Mouse (Mus musculus): ENCODE data around the gene Skiv2l. TPM values are rescaled to one million over a fixed set of nuclear protein-coding genes. Genes with fewer than 3 reads are reported as not detected.

The Skiv2l gene
- total RNA-seq, 2 experiments from 2014 or later, result 70.8 to 76.4 TPM

Small RNA genes within 50 kb of the gene (microRNA-seq; reads per million reads assigned to microRNA genes)
- gene Mir6970, result 4.5 to 5.2 reads per million in 2 experiments
- gene Mir6971, result 2.8 to 4.5 reads per million in 2 experiments
- 0 reads per million in 2 experiments for gene Mir6972

Other genes starting within 250 kb of the Skiv2l start
- gene Rnf5, start 246.5 kb downstream of the Skiv2l start, total RNA-seq (2021), result 10 to 100 TPM; 85.7 to 92.9 TPM
- gene Agpat1, start 245.9 kb downstream of the Skiv2l start, total RNA-seq (2021), result 100 to 1,000 TPM; 156 to 167 TPM
- gene Egfl8, start 234.2 kb downstream of the Skiv2l start, total RNA-seq (2021), result 1 to 10 TPM; 4.3 to 8.7 TPM
- 10 to 100 TPM; 36.6 to 42.2 TPM for gene Ppt2, start 221.7 kb downstream of the Skiv2l start, total RNA-seq (2021)
- gene Prrt1, start 220.7 kb downstream of the Skiv2l start, total RNA-seq (2021), result 100 to 1,000 TPM; 248 to 266 TPM
- 10 to 100 TPM; 16.0 to 17.1 TPM for gene Fkbpl, start 205.4 kb downstream of the Skiv2l start, total RNA-seq (2021)
- gene Atf6b, start 203.1 kb downstream of the Skiv2l start, total RNA-seq (2021), result 10 to 100 TPM; 80.0 to 81.9 TPM
- 1 to 10 TPM; 4.6 to 5.4 TPM for gene Tnxb, start 179.7 kb downstream of the Skiv2l start, total RNA-seq (2021)
- gene C4b, start 106.3 kb downstream of the Skiv2l start, total RNA-seq (2021), result 10 to 100 TPM; 11.6 to 14.0 TPM
- gene Cyp21a1, start 45.6 kb downstream of the Skiv2l start, total RNA-seq (2021), result not detected
- gene Stk19, start 13.3 kb downstream of the Skiv2l start, total RNA-seq (2021), result 10 to 100 TPM; 59.6 to 62.9 TPM
- 10 to 100 TPM; 35.9 to 39.3 TPM for gene Dxo, start 13.2 kb downstream of the Skiv2l start, total RNA-seq (2021)
- gene Nelfe, start 181 bp upstream of the Skiv2l start, total RNA-seq (2021), result 10 to 100 TPM; 29.6 to 30.9 TPM
- gene Cfb, start 12.3 kb upstream of the Skiv2l start, total RNA-seq (2021), result under 1 TPM in 1 of 2 experiments, not detected in 1; 0.23 TPM
- gene Zbtb12, start 29.3 kb upstream of the Skiv2l start, total RNA-seq (2021), result 1 to 10 TPM; 6.4 to 8.1 TPM
- not detected for gene Gm20547, start 31.8 kb upstream of the Skiv2l start, total RNA-seq (2021)
- 1 to 10 TPM; 2.0 to 3.7 TPM for gene C2, start 48.1 kb upstream of the Skiv2l start, total RNA-seq (2021)
- gene Ehmt2, start 48.3 kb upstream of the Skiv2l start, total RNA-seq (2021), result 100 to 1,000 TPM; 168 to 173 TPM
- gene Slc44a4, start 64.3 kb upstream of the Skiv2l start, total RNA-seq (2021), result under 1 TPM; 0.18 to 0.38 TPM
- 10 to 100 TPM; 31.9 to 32.9 TPM for gene Neu1, start 81.0 kb upstream of the Skiv2l start, total RNA-seq (2021)
- gene Hspa1b, start 109.0 kb upstream of the Skiv2l start, total RNA-seq (2021), result 10 to 100 TPM; 12.5 TPM
- gene Gm20481, start 119.7 kb upstream of the Skiv2l start, total RNA-seq (2021), result not detected
- gene Hspa1a, start 121.9 kb upstream of the Skiv2l start, total RNA-seq (2021), result 10 to 100 TPM; 12.4 to 13.1 TPM
- gene Hspa1l, start 122.5 kb upstream of the Skiv2l start, total RNA-seq (2021), result under 1 TPM; 0.38 to 0.44 TPM
- gene Lsm2, start 131.7 kb upstream of the Skiv2l start, total RNA-seq (2021), result 10 to 100 TPM; 19.4 to 25.0 TPM
- 10 to 100 TPM; 52.9 to 55.9 TPM for gene Vars, start 150.8 kb upstream of the Skiv2l start, total RNA-seq (2021)
- under 1 TPM; 0.14 to 0.21 TPM for gene Vwa7, start 166.4 kb upstream of the Skiv2l start, total RNA-seq (2021)
- gene Sapcd1, start 177.8 kb upstream of the Skiv2l start, total RNA-seq (2021), result 1 to 10 TPM; 1.8 to 2.6 TPM
- 1 to 10 TPM in 1 of 2 experiments, under 1 TPM in 1; 0.79 to 1.9 TPM for gene Msh5, start 196.5 kb upstream of the Skiv2l start, total RNA-seq (2021)
- gene Clic1, start 199.8 kb upstream of the Skiv2l start, total RNA-seq (2021), result 10 to 100 TPM; 11.7 to 14.8 TPM
- gene Ddah2, start 208.8 kb upstream of the Skiv2l start, total RNA-seq (2021), result 10 to 100 TPM; 26.4 to 33.1 TPM
- gene Ly6g6c, start 215.2 kb upstream of the Skiv2l start, total RNA-seq (2021), result not detected
- gene Mpig6b, start 216.0 kb upstream of the Skiv2l start, total RNA-seq (2021), result not detected
- gene Ly6g6e, start 226.7 kb upstream of the Skiv2l start, total RNA-seq (2021), result 1 to 10 TPM; 1.6 to 1.8 TPM
- gene Ly6g6d, start 227.9 kb upstream of the Skiv2l start, total RNA-seq (2021), result 1 to 10 TPM; 1.2 to 2.6 TPM
- gene Ly6g6f, start 235.4 kb upstream of the Skiv2l start, total RNA-seq (2021), result not detected
- 10 to 100 TPM; 88.8 to 93.0 TPM for gene Abhd16a, start 239.1 kb upstream of the Skiv2l start, total RNA-seq (2021)

All from layer of hippocampus, postnatal 14 days (tissue).